ENCODE assay signal across 8 mouse cellular contexts in the genomic region with DNA sequence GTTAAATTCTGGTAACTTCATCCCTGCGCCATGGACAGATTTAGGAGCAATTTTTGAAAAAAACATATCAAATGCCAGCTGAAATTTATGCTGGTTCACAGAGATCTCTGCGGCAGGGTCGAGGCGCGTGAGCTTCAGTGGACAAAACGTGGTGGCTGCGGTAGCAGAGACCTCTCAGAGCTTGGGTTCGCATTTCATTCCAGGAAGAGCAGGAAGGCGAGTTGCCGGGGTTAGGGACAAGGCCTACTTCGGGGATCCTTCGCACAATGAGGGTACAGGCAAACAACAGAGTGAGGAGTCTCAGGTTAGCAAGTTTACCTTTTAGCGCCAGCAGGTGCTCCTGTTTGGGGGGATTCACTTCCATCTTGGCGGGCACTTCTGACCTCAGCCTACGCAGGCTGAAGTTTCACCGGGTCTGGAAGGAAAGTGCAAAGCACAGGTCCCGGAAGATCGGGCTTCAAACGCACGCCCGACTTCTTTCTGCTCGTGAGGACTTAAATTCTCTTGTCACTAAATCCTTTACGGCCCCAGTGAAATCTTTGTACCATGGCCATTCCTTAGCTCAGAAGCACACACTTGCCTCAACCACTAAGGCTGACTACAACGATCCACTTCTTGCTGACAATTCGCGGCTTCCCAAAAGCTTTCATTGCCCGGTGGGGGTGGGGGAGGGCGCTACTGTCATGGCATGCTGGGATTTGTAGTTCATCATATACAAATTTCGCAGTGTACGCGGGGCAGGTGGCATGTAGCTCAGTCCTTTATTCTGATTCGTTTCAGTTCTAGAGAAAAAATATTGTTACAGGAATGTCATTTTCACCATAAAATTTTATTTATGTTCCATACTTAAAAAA. TPM values are rescaled to one million over a fixed set of nuclear protein-coding genes. Genes with fewer than 3 reads are reported as not detected.
A peak's percentile ranks its signal among the peaks of the same experiment; 100 is the strongest.
DNase-seq lines count a peak whose midpoint lies in the region; ATAC-seq lines count a peak whose summit lies in the region.

TSS of gene Trappc13 (minus strand) at position 674 of the 854 bp plus-strand sequence.

- no peaks in the 10 kb centered on the region for H3K9me3 ChIP-seq in embryonic facial prominence, embryonic 14.5 days (ENCODE audit: control insufficient read depth, low read length)
- H3K9me3 ChIP-seq in heart, embryonic 14.5 days (ENCODE audit: control insufficient read depth, low read length) = no peaks in the 10 kb centered on the region
- H3K9me3 ChIP-seq in liver, embryonic 15.5 days (replicated peaks) = no peaks in the 10 kb centered on the region

- peaks cover 14% of the 10 kb centered on the region for H3K4me1 ChIP-seq in embryonic facial prominence, embryonic 14.5 days (ENCODE audit: control insufficient read depth, insufficient read depth, low read length)
- peaks cover 2 to 13% of the 10 kb centered on the region in 2 experiments; a peak in 3 of 4 replicates for H3K4me1 ChIP-seq in heart, embryonic 14.5 days (ENCODE audit: control insufficient read depth in 2 of 2, insufficient read depth in 2 of 2, low read length in 2 of 2)
- H3K4me1 ChIP-seq in liver, embryonic 15.5 days (replicated peaks) = peaks cover 22% of the 10 kb centered on the region

- H3K4me2 ChIP-seq in embryonic facial prominence, embryonic 14.5 days (ENCODE audit: low read depth, low read length) = peak within 1 kb of the TSS; percentile 70
- H3K4me2 ChIP-seq in heart, embryonic 14.5 days (ENCODE audit: low read length) = peak within 1 kb of the TSS; percentile 87
- peak within 1 kb of the TSS; percentile 78 for H3K4me2 ChIP-seq in liver, embryonic 15.5 days

- H3K36me3 ChIP-seq in embryonic facial prominence, embryonic 14.5 days (ENCODE audit: control insufficient read depth, insufficient read depth, low read length) = peaks cover 15% of the 10 kb centered on the region
- peaks cover 35% of the 10 kb centered on the region for H3K36me3 ChIP-seq in heart, embryonic 14.5 days (ENCODE audit: control insufficient read depth, insufficient read depth, low read length)
- peaks cover 28% of the 10 kb centered on the region for H3K36me3 ChIP-seq in liver, embryonic 15.5 days (replicated peaks)

- no peaks in the 10 kb centered on the region for H3K27me3 ChIP-seq in embryonic facial prominence, embryonic 14.5 days (replicated peaks; ENCODE audit: control insufficient read depth, insufficient read depth, low read length)
- H3K27me3 ChIP-seq in heart, embryonic 14.5 days (ENCODE audit: control insufficient read depth, insufficient read depth, low read length) = no peaks in the 10 kb centered on the region
- no peaks in the 10 kb centered on the region for H3K27me3 ChIP-seq in liver, embryonic 15.5 days

- peak; percentile 88 to 92 for DNase-seq in cerebellum, postnatal 25 days
- no peak for DNase-seq in cerebellum, adult 8-10 months
- DNase-seq in ZHBTc4 (ENCODE audit: low read depth, low spot score) = peak; percentile 92
- peak; percentile 93 for DNase-seq in embryonic facial prominence, embryonic 14.5 days (ENCODE audit: low spot score)
- DNase-seq in kidney, postnatal 36 days = peak; percentile 90 to 94
- DNase-seq in right cerebral cortex, postnatal 4 days = peak; percentile 87

- H3K4me3 ChIP-seq in embryonic facial prominence, embryonic 14.5 days (ENCODE audit: low read depth, low read length) = peak within 1 kb of the TSS; percentile 81
- peak within 1 kb of the TSS; percentile 88 to 89 for H3K4me3 ChIP-seq in heart, embryonic 14.5 days (ENCODE audit: control insufficient read depth in 1 of 2, insufficient read depth in 1 of 2, low read depth in 1 of 2, low read length in 2 of 2)
- H3K4me3 ChIP-seq in liver, embryonic 15.5 days (replicated peaks) = peak within 1 kb of the TSS; percentile 88

- peak within 1 kb of the TSS; percentile 81 for H3K9ac ChIP-seq in embryonic facial prominence, embryonic 14.5 days (ENCODE audit: low read depth, low read length)
- peak within 1 kb of the TSS; percentile 89 for H3K9ac ChIP-seq in heart, embryonic 14.5 days (ENCODE audit: low read length)
- H3K9ac ChIP-seq in liver, embryonic 15.5 days = peak within 1 kb of the TSS; percentile 88

- peak; percentile 87 for ATAC-seq in embryonic facial prominence, embryonic 14.5 days (ENCODE audit: low read depth)
- ATAC-seq in heart, embryonic 14.5 days (ENCODE audit: insufficient number of reproducible peaks, insufficient read depth, low FRiP score, low read depth) = peak; percentile 86
- ATAC-seq in liver, embryonic 15.5 days (ENCODE audit: insufficient read depth) = peak; percentile 84

- WGBS in embryonic facial prominence, embryonic 14.5 days = under 1% methylated on average over 32 of the region's 32 CpGs
- WGBS in heart, embryonic 14.5 days = 0% methylated on average over 32 of the region's 32 CpGs
- under 1% methylated on average over 32 of the region's 32 CpGs for WGBS in liver, embryonic 15.5 days (ENCODE audit: insufficient replicate concordance)

- peak within 1 kb of the TSS; percentile 80 for H3K27ac ChIP-seq in embryonic facial prominence, embryonic 14.5 days (replicated peaks; ENCODE audit: low read depth, low read length)
- H3K27ac ChIP-seq in heart, embryonic 14.5 days (replicated peaks in 1 of 2; ENCODE audit: control insufficient read depth in 1 of 2, insufficient read depth in 1 of 2, low read depth in 2 of 2, low read length in 2 of 2) = peak within 1 kb of the TSS; percentile 76 to 84
- H3K27ac ChIP-seq in liver, embryonic 15.5 days (replicated peaks) = peak within 1 kb of the TSS; percentile 93

RNA-seq across cellular contexts. Expression of gene Trappc13, which starts in this region (rescaled TPM):
- polyA plus RNA-seq in embryonic facial prominence, embryonic 14.5 days (2014; fragmentation: Nextera tagmentation; extraction: Ambion mirVana) = 50.6 and 50.8 TPM in 2 replicates
- 48.7 and 51.3 TPM in 2 replicates for polyA plus RNA-seq in heart, embryonic 14.5 days (2014; fragmentation: Nextera tagmentation; extraction: Ambion mirVana)
- 21.4 and 22.3 TPM in 2 replicates for polyA plus RNA-seq in liver, embryonic 15.5 days (2015; fragmentation: Nextera tagmentation; extraction: Ambion mirVana)
